Mouse (Mus musculus) neutrophil, adult 5-6 weeks (primary cell): ENCODE measurements around the gene Ccdc8. TPM values are rescaled to one million over a fixed set of nuclear protein-coding genes. Genes with fewer than 3 reads are reported as not detected.
"Not testable (repeated sequence)": the region's sequence is repeated elsewhere in the genome, so short reads cannot be mapped to it uniquely, and the experiment has no call there.

Source experiments
- ATAC-seq: fragments of 151-379, 151-347 bp; 2 replicates; pipeline ENCODE4 v1.8.0; 2017; ENCODE audit warnings: mild to moderate bottlenecking, moderate TSS enrichment; ENCODE audit not compliant: insufficient number of reproducible peaks, poor library complexity, low FRiP score, severe bottlenecking; ENCODE audit errors: extremely low read depth
- total RNA-seq: library from RNA; stranded (forward); fragments of 200-1000 nt; gene quantifications from 2 replicates; pipeline ENCODE4 v1.2.3, GENCODE M21; 2017

Ccdc8 gene
- total RNA-seq, result not detected in 2 replicates

DNA sequence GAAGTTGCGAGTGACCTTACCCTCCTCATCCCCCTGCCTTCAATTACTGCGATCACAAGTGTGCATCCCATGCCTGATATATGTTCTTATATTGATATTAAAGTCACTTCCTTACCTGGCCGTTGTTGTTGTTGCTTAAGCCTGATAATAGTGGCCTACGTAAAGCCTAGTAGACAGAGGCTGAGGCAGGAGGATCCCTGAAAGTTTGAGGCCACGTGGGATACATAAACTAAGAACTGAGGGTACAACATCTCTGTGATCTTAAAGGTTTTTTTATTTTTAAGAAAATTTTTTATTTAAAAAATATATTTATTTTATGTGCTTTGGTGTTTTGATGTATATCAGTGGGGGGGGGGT, at the start of gene Ccdc8:
Ccdc8 (plus strand) TSS at position 258 of the 357 bp plus-strand sequence.
- no peak for ATAC-seq

DNA sequence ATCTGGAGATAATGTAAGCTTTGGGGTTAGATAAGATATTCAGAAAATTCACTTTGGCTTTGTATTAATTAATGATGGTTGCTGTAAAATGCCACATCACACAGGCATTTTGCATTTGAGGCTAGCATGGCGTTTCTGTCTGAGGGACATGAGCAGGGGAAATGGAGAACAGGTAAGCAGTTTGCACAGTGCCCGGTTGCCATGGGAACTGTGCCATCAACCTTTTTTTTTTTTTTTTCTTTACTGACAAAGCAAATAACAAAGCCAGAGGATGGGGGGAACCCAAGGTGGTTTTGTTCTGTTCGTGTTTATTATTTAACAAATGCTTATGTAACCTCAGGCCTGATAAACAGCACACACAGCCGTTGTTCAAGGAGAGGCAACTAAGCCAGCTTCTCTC, 49.6 kb upstream of the Ccdc8 start:
- ATAC-seq, result no peak

- peak; percentile 13; the same call in 1 of the 2 replicates for ATAC-seq
Observed at GRCm38 (mm10) chr7:16944061-16944807, 48.3 kb upstream of the Ccdc8 start, which contains the start of gene Pnmal2. Gene Pnmal2, plus strand, starts transcription at chr7:16944682.

DNA sequence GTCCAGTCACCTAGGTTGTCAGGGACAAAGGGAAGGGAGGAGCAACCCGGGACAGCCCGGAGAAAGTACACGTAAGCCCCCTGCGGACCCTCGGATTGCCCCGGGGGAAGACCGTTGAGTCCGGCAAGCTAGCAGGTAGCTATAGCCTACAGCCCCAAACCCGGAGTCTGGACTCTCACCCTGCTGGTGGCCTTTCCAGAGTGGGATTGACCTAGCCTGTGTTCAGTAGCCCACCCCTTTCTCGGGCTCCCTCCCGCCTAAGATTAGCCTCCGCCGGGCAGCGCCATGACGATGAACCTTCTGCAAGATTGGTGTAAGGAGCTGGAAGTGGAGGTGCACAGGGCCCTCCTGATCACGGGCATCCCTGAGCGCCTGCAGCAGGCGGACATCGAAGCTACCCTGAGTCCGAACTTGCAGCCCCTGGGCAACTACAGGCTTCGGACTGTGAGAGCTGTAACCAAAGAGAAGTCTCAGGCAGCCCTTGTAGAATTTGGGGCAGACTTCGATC, 47.6 kb upstream of the Ccdc8 start:
- ATAC-seq, result no peak

- no peak for ATAC-seq
Observed at GRCm38 (mm10) chr7:16945419-16945818, 47.1 kb upstream of the Ccdc8 start.

- ATAC-seq, result no peak
Observed at GRCm38 (mm10) chr7:16946441-16947348, 45.8 kb upstream of the Ccdc8 start.

DNA sequence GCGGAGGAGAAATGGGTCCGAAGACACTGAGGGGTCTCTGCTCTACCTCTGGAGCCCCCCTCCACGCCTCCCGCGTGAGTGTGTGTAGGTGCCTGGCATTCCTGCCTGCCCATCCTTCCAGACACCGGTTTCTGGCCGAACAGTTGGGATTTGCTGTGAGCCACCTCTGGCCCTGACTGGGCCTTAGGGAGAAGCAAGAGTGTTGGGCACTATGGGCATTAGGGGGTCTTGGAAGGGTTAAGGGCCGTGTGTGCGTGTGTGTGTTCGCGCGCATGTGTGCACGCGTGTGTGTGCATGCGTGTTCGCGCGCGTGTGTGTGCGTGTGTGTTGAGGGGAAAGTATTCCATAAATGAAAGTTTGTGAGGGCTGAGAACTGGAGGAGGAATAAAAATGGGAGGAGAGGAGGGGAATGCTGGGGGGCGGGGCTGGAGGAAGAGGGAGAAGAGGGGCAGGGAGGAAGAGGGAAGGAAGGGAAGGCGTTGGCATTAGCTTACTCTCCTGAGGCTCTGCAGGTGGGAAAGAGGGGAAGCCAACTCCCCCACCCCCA, 45.1 kb upstream of the Ccdc8 start:
- no peak for ATAC-seq

- no peak for ATAC-seq
Observed at GRCm38 (mm10) chr7:16947959-16948361, 44.5 kb upstream of the Ccdc8 start.

- ATAC-seq, result no peak
Observed at GRCm38 (mm10) chr7:16948923-16949458, 43.5 kb upstream of the Ccdc8 start.

- ATAC-seq, result peak; percentile 54; the same call in 1 of the 2 replicates
Observed at GRCm38 (mm10) chr7:16949908-16950841, 42.3 kb upstream of the Ccdc8 start.

GRCm38 (mm10) chr7:16950861-16951635, 41.5 kb upstream of the Ccdc8 start:
- ATAC-seq, result peak; percentile 82

DNA sequence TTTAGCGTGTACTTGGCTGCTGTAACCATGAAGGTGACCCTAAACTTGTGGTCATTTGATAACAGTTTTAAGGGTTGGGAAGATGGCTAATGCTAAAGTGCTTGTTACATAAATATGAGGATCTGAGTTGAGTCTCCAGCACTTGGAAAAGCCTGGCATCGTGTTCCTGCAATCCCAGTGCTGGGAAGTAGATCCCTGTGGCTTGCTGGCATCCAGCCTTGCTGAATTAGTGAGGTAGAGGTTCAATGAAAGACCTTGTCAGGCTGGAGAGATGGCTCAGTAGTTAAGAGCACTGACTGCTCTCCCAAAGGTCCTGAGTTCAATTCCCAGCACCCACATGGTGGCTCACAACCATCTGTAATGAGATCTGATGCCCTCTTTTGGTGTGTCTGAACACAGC, 38.7 kb upstream of the Ccdc8 start:
- not testable (repeated sequence) for ATAC-seq

GRCm38 (mm10) chr7:16955712-16956111, 36.8 kb upstream of the Ccdc8 start:
- ATAC-seq, result no peak

GRCm38 (mm10) chr7:16956410-16957265, 35.9 kb upstream of the Ccdc8 start:
- no peak for ATAC-seq

DNA sequence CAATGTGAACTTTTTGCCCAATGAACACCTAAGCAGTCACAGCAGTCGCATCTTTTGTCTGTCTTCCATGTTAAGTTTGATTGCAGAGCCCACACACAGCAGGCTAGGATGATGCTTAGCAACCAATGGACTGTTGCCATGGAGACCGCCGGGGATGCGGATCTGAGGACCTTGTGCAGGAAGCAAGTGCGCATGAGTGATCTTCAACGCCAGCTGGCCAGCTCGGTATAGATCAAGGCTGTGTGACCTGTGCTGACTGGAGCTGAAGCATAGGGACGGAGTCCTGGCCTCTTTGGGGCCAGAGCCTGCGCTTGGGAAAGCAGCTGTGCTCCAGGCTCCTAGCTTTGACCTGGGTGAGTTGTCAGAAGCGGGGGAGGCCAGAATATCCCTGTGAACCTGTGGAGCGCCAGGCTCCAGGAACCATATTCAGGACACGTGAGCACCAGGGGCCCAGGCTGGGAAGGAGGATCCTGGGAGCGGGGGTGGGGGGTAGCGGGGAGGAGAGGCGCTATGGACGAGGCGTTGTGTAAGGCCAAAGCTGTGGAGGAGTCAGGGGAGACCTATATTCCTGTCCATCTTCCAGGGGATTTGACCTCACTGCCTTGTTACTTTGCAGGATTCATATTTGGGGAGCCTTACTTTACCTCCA, 32.8 kb upstream of the Ccdc8 start, which contains the start of gene Pnmal1:
Pnmal1 (plus strand) TSS at position 141 of the 649 bp plus-strand sequence.
- ATAC-seq, result no peak

GRCm38 (mm10) chr7:16961678-16962077, 30.8 kb upstream of the Ccdc8 start:
- ATAC-seq, result no peak
